Mouse (Mus musculus): ENCODE data around the gene Nat9.
A peak's percentile ranks its signal among the peaks of the same experiment; 100 is the strongest.

The Nat9 gene

DNA sequence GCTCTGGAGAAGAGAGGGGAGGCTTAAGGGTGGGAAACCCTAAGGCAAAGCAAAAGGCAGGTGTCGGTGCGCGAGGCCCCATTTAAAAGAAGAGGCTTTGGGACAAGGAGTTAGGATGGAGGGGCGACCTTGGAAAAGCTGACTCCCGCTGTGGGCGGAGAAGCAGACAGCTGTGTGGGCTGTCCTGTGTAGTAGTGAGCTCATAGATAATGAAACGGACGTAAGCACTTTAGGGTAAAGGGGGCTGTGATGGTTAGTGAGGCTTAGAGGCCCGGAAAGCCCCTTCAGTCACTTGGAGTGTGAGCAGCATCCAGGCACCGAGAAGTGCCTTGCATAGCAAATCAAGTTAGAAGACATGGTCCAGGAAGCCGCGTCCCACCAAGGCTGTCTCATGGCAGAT, at the start of gene Nat9:
Nat9 (minus strand) TSS at position 167 of the 400 bp plus-strand sequence.
- H3K27me3 ChIP-seq (ENCODE audit: insufficient read depth, low read length), result no peaks in the 10 kb centered on the region
- no peak for TF ChIP-seq POU5F1 (IDR thresholded peaks at IDR 0.05; ENCODE audit: borderline replicate concordance, low read length)
- H3K36me3 ChIP-seq (ENCODE audit: insufficient read depth, low read length), result peaks cover 22% of the 10 kb centered on the region
- H3K9me3 ChIP-seq (ENCODE audit: low read length), result no peaks in the 10 kb centered on the region
- peak within 1 kb of the TSS; percentile 85 for H3K4me3 ChIP-seq (replicated peaks; ENCODE audit: low read length)
- H3K4me1 ChIP-seq (replicated peaks; ENCODE audit: low read depth, low read length), result peaks cover 37% of the 10 kb centered on the region

DNA sequence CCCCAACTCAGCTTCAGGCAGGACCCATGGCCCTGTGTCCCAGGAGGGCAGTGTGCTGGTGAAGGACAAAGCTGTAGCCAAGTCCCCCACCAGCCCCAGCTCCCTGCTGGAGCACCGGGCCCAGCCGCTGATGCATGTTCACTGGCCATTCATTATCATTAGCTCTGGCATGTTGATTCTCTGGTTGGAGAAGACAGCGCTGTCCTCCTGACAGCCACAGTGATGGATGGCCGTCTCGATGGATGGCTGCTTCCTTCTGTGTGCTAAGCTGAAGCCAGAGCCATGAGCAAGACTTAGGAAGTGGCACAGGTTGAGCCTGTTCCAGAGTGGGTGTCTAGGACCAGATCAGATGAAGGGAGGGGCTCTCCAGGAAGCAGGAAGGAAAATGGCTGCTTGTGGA, 48.9 kb upstream of the Nat9 start:
- no peak for TF ChIP-seq CTCF (conservative IDR thresholded peaks at IDR 0.05; ENCODE audit: low read length)
- TF ChIP-seq NANOG (IDR thresholded peaks at IDR 0.05; ENCODE audit: borderline replicate concordance, low read length), result no peak
- no peak for TF ChIP-seq POU5F1 (IDR thresholded peaks at IDR 0.05; ENCODE audit: borderline replicate concordance, low read length)
- H3K4me3 ChIP-seq (replicated peaks; ENCODE audit: low read length), result no peak overlapping the region
- no peaks in the 10 kb centered on the region for H3K9me3 ChIP-seq (ENCODE audit: low read length)
- 0 out of 2 replicates have a peak, but pooled peaks cover 8% of the 10 kb centered on the region for H3K27me3 ChIP-seq (ENCODE audit: insufficient read depth, low read length)
- peaks cover 18% of the 10 kb centered on the region; the same call in 1 of the 2 replicates for H3K36me3 ChIP-seq (ENCODE audit: insufficient read depth, low read length)
- H3K4me1 ChIP-seq (replicated peaks; ENCODE audit: low read depth, low read length), result peaks cover 45% of the 10 kb centered on the region

DNA sequence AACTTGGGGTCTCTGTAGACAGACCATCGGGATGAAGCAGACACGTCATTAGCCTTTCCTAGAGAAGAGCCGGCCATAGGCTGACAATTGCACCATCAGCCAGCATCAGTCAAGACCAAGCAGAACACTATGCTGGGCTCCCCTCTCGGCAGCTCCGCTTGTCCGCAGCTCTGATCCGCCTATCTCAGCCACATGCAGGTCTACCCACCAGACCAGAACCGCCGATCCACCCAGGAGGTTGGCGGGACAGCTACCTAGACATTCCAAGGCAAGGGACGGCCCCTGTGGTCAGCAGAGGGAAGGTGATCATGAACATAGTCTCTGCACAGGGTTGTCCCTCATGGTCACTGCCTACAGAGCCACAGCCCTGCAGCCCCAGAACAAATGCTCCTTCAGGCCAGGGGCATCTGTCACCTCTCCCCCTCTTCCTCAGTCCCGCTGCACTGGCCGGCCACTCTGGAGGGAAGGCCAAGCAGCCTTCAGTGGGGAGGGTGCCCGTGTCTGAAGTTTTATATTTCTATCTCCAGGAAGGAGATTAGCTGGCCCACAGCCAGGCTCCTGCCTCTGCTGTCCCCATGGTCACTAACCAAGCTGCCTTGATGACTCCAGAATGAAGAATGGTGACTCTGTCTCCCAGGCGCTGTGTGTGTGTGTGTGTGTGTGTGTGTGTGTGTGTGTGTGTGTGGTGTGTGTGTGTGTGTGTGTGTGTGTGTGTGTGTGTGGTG, 46.8 kb upstream of the Nat9 start:
- Histone ChIP-seq H3K4me1 (replicated peaks; ENCODE audit: low read depth, low read length) (peaks cover 62% of the 10 kb centered on the region), H3K27me3 (ENCODE audit: insufficient read depth, low read length) (0 out of 2 replicates have a peak, but pooled peaks cover 3% of the 10 kb centered on the region), H3K9me3 (ENCODE audit: low read length) (no peaks in the 10 kb centered on the region), H3K4me3 (replicated peaks; ENCODE audit: low read length) (peak overlapping the region; percentile 48; the same call in 1 of the 2 replicates), H3K36me3 (ENCODE audit: insufficient read depth, low read length) (peaks cover 13% of the 10 kb centered on the region; the same call in 1 of the 2 replicates)
- no peak for TF ChIP-seq NANOG (IDR thresholded peaks at IDR 0.05; ENCODE audit: borderline replicate concordance, low read length)
- TF ChIP-seq POU5F1 (IDR thresholded peaks at IDR 0.05; ENCODE audit: borderline replicate concordance, low read length), result no peak
- no peak for TF ChIP-seq CTCF (conservative IDR thresholded peaks at IDR 0.05; ENCODE audit: low read length)

DNA sequence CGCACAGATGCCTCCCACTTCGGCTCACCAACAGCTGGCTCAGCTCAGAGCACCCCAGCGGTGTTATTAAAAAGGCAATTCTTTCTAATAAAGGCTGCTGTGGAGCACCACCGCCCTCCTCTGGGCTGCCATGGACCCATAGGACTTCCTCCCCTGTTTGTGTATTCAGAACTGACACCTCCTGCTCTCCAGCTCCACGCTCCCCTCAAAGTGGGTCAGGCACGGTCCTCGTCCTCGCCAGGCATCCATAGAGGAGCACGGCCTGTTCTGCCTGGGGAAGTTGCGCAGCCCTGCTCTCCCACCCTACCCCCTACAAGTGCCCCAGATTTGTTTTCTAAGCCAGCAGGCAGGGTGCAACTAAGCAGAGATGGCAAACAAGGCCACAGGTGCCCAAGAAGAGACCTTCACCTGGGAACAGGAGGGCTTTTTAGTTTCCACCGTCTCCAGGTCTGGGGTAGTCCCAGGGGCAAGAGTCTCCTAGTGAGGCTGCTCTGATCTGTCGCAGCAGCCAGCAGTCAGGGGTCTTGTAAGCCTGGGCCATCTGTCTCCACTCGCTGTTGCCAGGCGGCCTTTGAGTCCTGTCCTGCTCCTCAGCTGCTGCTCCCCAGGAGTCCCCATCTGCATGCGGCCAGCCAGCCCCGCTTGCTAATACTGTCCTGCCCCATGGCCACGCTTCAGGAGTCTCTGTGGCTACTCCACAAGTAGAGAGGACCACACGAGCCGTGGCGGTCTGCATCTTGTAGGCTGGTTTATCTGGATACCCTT, 46.0 kb upstream of the Nat9 start:
- peak overlapping the region; percentile 48 for H3K4me3 ChIP-seq (replicated peaks; ENCODE audit: low read length)
- H3K4me1 ChIP-seq (replicated peaks; ENCODE audit: low read depth, low read length), result peaks cover 70% of the 10 kb centered on the region
- TF ChIP-seq CTCF (conservative IDR thresholded peaks at IDR 0.05; ENCODE audit: low read length) (no peak), POU5F1 (IDR thresholded peaks at IDR 0.05; ENCODE audit: borderline replicate concordance, low read length) (no peak), NANOG (IDR thresholded peaks at IDR 0.05; ENCODE audit: borderline replicate concordance, low read length) (no peak)
- 0 out of 2 replicates have a peak, but pooled peaks cover 3% of the 10 kb centered on the region for H3K27me3 ChIP-seq (ENCODE audit: insufficient read depth, low read length)
- peaks cover 13% of the 10 kb centered on the region; the same call in 1 of the 2 replicates for H3K36me3 ChIP-seq (ENCODE audit: insufficient read depth, low read length)
- no peaks in the 10 kb centered on the region for H3K9me3 ChIP-seq (ENCODE audit: low read length)

DNA sequence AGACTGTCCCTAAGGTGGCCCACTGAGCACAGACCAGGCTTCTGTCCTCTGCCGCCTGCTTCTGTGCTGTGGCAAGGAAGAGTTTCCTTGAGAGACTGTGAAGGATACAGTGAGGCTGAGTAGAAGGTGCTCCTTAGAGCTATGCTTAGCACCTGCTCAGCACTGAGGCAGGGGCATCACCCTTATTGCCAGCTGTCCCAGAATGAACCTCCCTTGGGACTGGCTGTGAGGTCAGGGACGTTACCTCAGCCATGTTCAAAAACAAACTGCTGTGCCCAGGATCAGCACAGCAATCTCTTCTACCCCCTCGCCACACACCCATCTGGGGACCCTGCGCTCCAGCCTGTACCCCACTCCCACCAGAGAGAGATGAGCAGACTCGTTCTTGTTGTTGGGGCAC, 45.2 kb upstream of the Nat9 start:
- no peak overlapping the region for H3K4me3 ChIP-seq (replicated peaks; ENCODE audit: low read length)
- H3K4me1 ChIP-seq (replicated peaks; ENCODE audit: low read depth, low read length), result peaks cover 78% of the 10 kb centered on the region
- H3K36me3 ChIP-seq (ENCODE audit: insufficient read depth, low read length), result peaks cover 13% of the 10 kb centered on the region; the same call in 1 of the 2 replicates
- no peaks in the 10 kb centered on the region for H3K9me3 ChIP-seq (ENCODE audit: low read length)
- TF ChIP-seq NANOG (IDR thresholded peaks at IDR 0.05; ENCODE audit: borderline replicate concordance, low read length), result no peak
- no peak for TF ChIP-seq CTCF (conservative IDR thresholded peaks at IDR 0.05; ENCODE audit: low read length)
- TF ChIP-seq POU5F1 (IDR thresholded peaks at IDR 0.05; ENCODE audit: borderline replicate concordance, low read length), result no peak
- 0 out of 2 replicates have a peak, but pooled peaks cover 3% of the 10 kb centered on the region for H3K27me3 ChIP-seq (ENCODE audit: insufficient read depth, low read length)

DNA sequence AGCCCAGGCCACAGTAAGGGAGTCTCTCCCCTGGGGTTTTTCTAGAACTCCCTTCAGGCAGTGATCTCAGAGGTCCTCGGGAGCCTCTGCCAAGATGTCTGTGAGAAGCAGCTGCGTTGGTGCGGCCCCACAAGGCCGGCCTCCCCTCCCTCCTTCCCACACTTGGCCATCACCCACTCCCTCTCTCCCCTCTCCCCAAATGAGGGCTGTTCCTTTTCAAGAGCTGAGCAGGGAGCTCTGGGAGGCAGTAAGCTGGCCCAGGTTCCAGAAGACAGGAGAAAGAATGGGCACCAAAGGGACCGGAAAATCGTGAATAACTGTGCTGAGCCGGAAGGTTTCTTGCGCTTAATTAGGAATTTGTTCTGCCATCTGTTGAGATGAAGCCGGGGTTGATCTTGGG, 44.3 kb upstream of the Nat9 start:
- Histone ChIP-seq H3K4me1 (replicated peaks; ENCODE audit: low read depth, low read length) (peaks cover 79% of the 10 kb centered on the region), H3K27me3 (ENCODE audit: insufficient read depth, low read length) (0 out of 2 replicates have a peak, but pooled peaks cover 3% of the 10 kb centered on the region), H3K4me3 (replicated peaks; ENCODE audit: low read length) (0 out of 2 replicates have a peak overlapping the region, but pooled peaks have one; percentile 17), H3K9me3 (ENCODE audit: low read length) (no peaks in the 10 kb centered on the region), H3K36me3 (ENCODE audit: insufficient read depth, low read length) (peaks cover 8% of the 10 kb centered on the region; the same call in 1 of the 2 replicates)
- TF ChIP-seq NANOG (IDR thresholded peaks at IDR 0.05; ENCODE audit: borderline replicate concordance, low read length) (no peak), CTCF (conservative IDR thresholded peaks at IDR 0.05; ENCODE audit: low read length) (no peak), POU5F1 (IDR thresholded peaks at IDR 0.05; ENCODE audit: borderline replicate concordance, low read length) (no peak)

DNA sequence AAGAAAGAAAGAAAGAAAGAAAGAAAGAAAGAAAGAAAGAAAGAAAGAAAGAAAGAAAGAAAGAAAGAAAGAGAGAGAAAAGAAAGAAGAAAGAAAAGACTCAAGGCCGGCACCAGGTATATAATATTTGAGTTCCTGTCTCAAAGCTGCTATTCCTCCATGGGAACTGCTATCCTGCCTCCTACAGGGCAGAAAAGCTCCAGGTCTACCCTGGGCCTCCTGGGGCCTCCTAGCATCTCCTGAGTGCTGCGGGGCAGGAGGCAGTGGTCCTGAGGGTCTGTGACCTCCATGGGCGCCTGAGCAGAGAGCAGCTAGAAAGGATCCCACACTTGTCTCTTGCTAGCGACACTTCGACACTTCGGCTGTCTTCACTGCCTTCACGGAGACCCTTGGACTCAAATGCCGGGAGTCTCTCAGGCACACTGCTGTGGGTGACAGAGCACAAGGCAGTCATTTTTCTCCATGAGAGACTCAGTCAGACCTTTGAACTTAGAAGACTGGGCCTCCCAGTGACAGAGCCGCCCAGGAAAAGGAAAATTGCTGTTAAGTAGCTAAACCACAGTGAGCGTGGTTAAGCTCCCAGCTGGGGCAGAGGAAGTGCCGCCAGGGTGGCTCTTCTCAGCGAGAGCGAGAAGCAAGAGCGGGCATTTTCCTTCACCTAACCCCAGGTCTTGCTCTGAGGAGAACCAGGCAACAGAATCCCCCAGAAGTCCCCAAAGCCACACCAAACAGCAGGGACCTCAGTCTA, 43.7 kb upstream of the Nat9 start:
- Histone ChIP-seq H3K36me3 (ENCODE audit: insufficient read depth, low read length) (peaks cover 5% of the 10 kb centered on the region; the same call in 1 of the 2 replicates), H3K27me3 (ENCODE audit: insufficient read depth, low read length) (0 out of 2 replicates have a peak, but pooled peaks cover 3% of the 10 kb centered on the region), H3K4me3 (replicated peaks; ENCODE audit: low read length) (0 out of 2 replicates have a peak overlapping the region, but pooled peaks have one; percentile 17), H3K4me1 (replicated peaks; ENCODE audit: low read depth, low read length) (peaks cover 79% of the 10 kb centered on the region), H3K9me3 (ENCODE audit: low read length) (no peaks in the 10 kb centered on the region)
- TF ChIP-seq POU5F1 (IDR thresholded peaks at IDR 0.05; ENCODE audit: borderline replicate concordance, low read length) (no peak), CTCF (conservative IDR thresholded peaks at IDR 0.05; ENCODE audit: low read length) (no peak), NANOG (IDR thresholded peaks at IDR 0.05; ENCODE audit: borderline replicate concordance, low read length) (no peak)

Data from E14TG2a.4 (cell line).